Mouse (Mus musculus): ENCODE results near the gene Lrrn1. TPM values are rescaled to one million over a fixed set of nuclear protein-coding genes. Genes with fewer than 3 reads are reported as not detected.

The Lrrn1 gene
- polyA plus RNA-seq, 1 experiment: not detected

DNA sequence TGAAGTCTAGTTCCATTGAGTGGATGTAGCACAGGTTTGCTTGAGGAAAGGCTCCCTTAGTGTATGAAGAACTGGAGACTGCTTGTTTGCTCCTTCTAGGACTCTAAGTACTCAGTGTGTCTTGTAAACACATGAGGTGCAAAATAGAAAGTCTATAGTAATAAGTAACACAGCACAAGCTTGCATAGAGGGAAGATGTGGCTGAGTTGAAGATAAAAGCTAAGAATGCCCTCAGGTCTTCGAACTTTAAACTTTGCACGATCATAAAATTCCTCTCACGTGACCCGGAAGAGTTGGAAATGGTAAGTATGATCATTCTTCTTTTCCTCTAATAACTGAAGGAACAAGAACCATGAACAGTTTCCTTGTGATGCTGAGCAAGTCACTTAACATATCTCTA, 7.1 kb downstream of the Lrrn1 start:
- H3K4me3 ChIP-seq (replicated peaks): no peak overlapping the region
- peaks cover 3% of the 10 kb centered on the region for H3K27me3 ChIP-seq (replicated peaks)
- no peaks in the 10 kb centered on the region for H3K9me3 ChIP-seq
- H3K36me3 ChIP-seq (replicated peaks; ENCODE audit: low read length): no peaks in the 10 kb centered on the region
- TF ChIP-seq FLI1 (IDR thresholded peaks at IDR 0.05; ENCODE audit: low read length): no peak
- TF ChIP-seq GATA1 (IDR thresholded peaks at IDR 0.05; ENCODE audit: borderline replicate concordance, low read length): no peak
- H3K4me1 ChIP-seq: no peaks in the 10 kb centered on the region

DNA sequence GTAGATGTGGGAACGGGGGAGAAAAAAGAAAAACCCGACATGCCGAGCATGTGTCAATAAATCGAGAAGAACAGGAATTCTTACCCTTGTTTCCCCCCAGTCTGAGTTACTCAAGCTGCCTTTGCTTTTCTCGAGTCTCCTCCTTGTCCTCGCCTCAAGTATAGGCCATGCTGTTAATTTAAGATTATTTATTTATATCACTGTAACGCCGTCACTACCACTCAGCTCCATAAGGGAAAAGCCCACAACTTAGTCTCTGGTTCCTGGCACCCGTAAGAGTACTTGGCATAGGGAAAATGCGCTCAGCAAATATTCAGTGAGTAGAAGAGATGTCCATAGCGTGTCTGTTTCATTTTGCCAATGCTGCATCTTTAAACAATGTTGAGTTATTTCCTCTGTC, 11.7 kb downstream of the Lrrn1 start:
- TF ChIP-seq GATA1 (IDR thresholded peaks at IDR 0.05; ENCODE audit: borderline replicate concordance, low read length) (no peak), FLI1 (IDR thresholded peaks at IDR 0.05; ENCODE audit: low read length) (no peak)

DNA sequence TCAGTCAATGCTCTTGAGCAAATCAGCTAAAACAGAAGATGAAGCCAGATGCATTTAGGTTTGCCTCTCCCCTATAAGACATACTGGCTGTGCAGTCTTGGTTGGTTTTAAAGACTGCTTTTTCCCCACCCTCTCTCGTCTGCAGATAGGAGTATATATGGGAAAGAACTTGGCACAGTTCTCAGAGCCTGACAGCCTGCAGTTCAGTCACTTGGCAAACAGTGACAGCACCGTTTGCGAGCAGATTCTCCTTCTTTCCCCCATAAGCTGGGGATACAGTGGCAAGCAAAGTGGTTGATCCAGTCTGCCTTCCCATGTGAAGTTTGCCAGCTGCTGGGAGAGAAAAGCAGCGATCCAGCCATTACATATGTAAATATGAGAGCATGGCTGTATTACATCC, 12.3 kb downstream of the Lrrn1 start:
- Histone ChIP-seq H3K4me1 (no peaks in the 10 kb centered on the region), H3K4me3 (replicated peaks) (no peak overlapping the region), H3K9me3 (peaks cover 16% of the 10 kb centered on the region), H3K36me3 (replicated peaks; ENCODE audit: low read length) (no peaks in the 10 kb centered on the region), H3K27me3 (replicated peaks) (no peaks in the 10 kb centered on the region)
- no peak for TF ChIP-seq FLI1 (IDR thresholded peaks at IDR 0.05; ENCODE audit: low read length)

More for the DNA sequence above, 11.7 kb downstream of the Lrrn1 start:
- Histone ChIP-seq H3K27me3 (replicated peaks) (no peaks in the 10 kb centered on the region), H3K9me3 (peaks cover 16% of the 10 kb centered on the region), H3K4me3 (replicated peaks) (no peak overlapping the region), H3K36me3 (replicated peaks; ENCODE audit: low read length) (no peaks in the 10 kb centered on the region), H3K4me1 (no peaks in the 10 kb centered on the region)

DNA sequence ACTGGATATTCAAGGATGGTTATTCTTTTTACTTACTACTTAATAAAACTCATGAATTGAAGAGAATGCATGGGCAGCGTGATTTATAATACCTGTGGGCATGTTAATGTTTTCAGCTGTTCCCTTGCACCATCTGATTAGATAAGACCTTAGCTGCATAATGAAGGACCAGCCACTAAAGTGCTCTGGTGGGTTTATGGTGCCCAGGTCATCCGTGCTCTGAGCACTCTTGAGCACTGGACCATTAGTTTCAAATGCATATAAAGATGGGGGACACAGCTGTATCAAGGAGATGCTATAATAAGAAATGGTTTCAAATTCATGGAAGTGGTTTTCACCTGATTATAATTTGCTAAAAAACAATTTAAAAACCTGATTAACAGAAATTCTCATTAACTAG, 16.7 kb downstream of the Lrrn1 start:
- no peak overlapping the region for H3K4me3 ChIP-seq (replicated peaks)
- H3K4me1 ChIP-seq: no peaks in the 10 kb centered on the region
- TF ChIP-seq FLI1 (IDR thresholded peaks at IDR 0.05; ENCODE audit: low read length) (no peak), GATA1 (IDR thresholded peaks at IDR 0.05; ENCODE audit: borderline replicate concordance, low read length) (no peak)
- H3K9me3 ChIP-seq: peaks cover 16% of the 10 kb centered on the region
- H3K36me3 ChIP-seq (replicated peaks; ENCODE audit: low read length): no peaks in the 10 kb centered on the region
- no peaks in the 10 kb centered on the region for H3K27me3 ChIP-seq (replicated peaks)

DNA sequence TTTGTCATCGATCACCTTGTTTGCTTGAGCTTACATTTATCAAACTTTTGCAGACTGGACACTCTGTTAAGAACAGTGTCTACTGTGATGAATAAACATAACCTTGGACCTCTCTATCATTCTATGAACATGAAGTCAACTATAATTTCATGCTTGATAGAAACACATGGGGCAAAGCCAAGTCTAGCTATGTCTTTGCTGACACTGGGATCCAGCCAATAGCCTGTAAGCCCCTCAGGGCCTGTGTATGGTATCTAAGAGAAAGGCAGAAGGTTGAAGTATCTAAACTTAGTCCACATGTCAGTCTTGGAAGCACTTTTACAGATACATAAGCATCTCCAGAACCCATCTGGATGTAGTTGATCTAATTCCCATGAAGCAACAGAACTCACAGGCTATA, 22.9 kb downstream of the Lrrn1 start:
- Histone ChIP-seq H3K36me3 (replicated peaks; ENCODE audit: low read length) (no peaks in the 10 kb centered on the region), H3K27me3 (replicated peaks) (no peaks in the 10 kb centered on the region), H3K9me3 (no peaks in the 10 kb centered on the region), H3K4me1 (no peaks in the 10 kb centered on the region), H3K4me3 (replicated peaks) (no peak overlapping the region)
- TF ChIP-seq GATA1 (IDR thresholded peaks at IDR 0.05; ENCODE audit: borderline replicate concordance, low read length) (no peak), FLI1 (IDR thresholded peaks at IDR 0.05; ENCODE audit: low read length) (no peak)

DNA sequence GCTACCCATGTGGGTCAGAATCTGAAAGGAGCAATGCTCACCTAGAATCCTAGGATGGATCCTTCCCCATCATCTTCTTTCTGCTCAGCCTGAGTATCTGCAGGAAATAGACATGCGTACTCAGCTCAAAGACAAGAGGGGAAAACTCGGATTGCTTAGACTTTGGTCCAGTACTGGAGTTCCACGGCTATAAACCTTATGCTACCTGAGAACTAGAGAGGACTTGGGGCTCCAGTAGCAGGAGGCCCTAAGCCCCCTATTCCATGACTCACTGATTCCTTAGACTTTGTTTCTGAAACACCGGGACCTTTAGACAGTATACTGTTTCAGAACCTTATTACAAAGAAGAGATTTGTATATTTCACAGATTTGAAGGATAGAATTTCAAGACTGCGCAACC, 25.8 kb downstream of the Lrrn1 start:
- Histone ChIP-seq H3K36me3 (replicated peaks; ENCODE audit: low read length) (no peaks in the 10 kb centered on the region), H3K27me3 (replicated peaks) (no peaks in the 10 kb centered on the region), H3K9me3 (no peaks in the 10 kb centered on the region), H3K4me1 (no peaks in the 10 kb centered on the region), H3K4me3 (replicated peaks) (no peak overlapping the region)
- TF ChIP-seq GATA1 (IDR thresholded peaks at IDR 0.05; ENCODE audit: borderline replicate concordance, low read length) (no peak), FLI1 (IDR thresholded peaks at IDR 0.05; ENCODE audit: low read length) (no peak)

DNA sequence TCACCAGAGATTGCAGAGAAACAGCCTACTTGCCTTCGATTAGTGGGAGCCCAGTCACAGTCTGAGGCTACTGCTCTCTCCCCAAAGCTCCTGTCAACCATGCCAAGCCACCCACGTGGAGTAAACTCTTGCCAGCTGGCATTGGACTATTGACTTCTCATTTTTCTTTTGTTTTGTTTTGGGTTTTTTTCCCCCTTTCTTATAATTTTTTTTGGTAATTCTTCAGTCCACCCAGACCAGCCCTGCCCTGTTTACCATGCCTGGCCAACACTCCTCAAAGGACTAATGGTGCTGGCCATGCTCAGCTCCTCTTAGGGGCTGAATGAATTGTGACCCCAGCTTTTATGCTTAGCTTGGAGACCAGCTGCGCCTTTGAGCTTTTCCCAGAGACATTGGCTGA, 27.4 kb downstream of the Lrrn1 start:
- TF ChIP-seq GATA1 (IDR thresholded peaks at IDR 0.05; ENCODE audit: borderline replicate concordance, low read length) (no peak), FLI1 (IDR thresholded peaks at IDR 0.05; ENCODE audit: low read length) (no peak)
- Histone ChIP-seq H3K36me3 (replicated peaks; ENCODE audit: low read length) (no peaks in the 10 kb centered on the region), H3K4me1 (no peaks in the 10 kb centered on the region), H3K9me3 (no peaks in the 10 kb centered on the region), H3K4me3 (replicated peaks) (no peak overlapping the region), H3K27me3 (replicated peaks) (no peaks in the 10 kb centered on the region)

DNA sequence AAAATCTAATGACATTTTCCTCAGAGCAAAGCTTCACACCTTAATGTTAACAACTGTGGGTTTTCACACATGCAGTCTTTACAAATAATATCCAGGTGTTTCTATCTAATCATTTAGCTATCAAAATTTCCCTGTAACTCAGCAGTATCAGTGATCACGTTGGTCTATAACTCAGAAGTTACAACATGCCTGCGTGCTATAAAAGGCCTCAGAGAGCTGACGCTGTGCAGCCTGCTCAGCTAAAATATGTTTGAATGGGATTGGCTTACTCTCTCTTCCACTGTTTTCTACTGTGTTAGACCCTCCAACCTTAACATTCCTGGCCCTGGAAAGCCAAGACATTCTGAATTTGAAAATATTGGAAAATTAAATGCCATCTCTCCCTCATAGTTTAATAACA, 28.2 kb downstream of the Lrrn1 start:
- no peak overlapping the region for H3K4me3 ChIP-seq (replicated peaks)
- H3K36me3 ChIP-seq (replicated peaks; ENCODE audit: low read length): no peaks in the 10 kb centered on the region
- TF ChIP-seq FLI1 (IDR thresholded peaks at IDR 0.05; ENCODE audit: low read length) (no peak), GATA1 (IDR thresholded peaks at IDR 0.05; ENCODE audit: borderline replicate concordance, low read length) (no peak)
- no peaks in the 10 kb centered on the region for H3K9me3 ChIP-seq
- no peaks in the 10 kb centered on the region for H3K27me3 ChIP-seq (replicated peaks)
- H3K4me1 ChIP-seq: no peaks in the 10 kb centered on the region

DNA sequence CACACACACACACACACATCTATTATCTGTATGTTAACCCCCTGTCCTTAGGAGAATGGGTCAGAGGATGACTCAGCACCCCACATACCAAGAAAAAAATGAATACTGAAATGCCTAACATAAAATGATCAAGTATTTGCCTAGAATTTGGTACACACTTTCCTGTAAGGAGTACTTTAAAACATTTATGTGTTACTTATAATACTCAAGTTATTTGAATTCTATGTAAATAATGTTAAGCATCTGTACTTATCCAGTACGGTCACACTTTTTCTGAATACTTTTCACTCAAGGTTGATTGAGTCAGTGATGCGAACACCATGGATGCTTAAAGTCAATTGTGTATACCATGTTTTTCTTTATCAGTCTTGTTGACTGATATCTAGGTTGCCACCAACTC, 32.7 kb downstream of the Lrrn1 start:
- no peak for TF ChIP-seq GATA1 (IDR thresholded peaks at IDR 0.05; ENCODE audit: borderline replicate concordance, low read length)
- no peak for TF ChIP-seq FLI1 (IDR thresholded peaks at IDR 0.05; ENCODE audit: low read length)
- Histone ChIP-seq H3K36me3 (replicated peaks; ENCODE audit: low read length) (no peaks in the 10 kb centered on the region), H3K27me3 (replicated peaks) (no peaks in the 10 kb centered on the region), H3K9me3 (peaks cover 4% of the 10 kb centered on the region; the same call in 1 of the 2 replicates), H3K4me3 (replicated peaks) (no peak overlapping the region), H3K4me1 (no peaks in the 10 kb centered on the region)

DNA sequence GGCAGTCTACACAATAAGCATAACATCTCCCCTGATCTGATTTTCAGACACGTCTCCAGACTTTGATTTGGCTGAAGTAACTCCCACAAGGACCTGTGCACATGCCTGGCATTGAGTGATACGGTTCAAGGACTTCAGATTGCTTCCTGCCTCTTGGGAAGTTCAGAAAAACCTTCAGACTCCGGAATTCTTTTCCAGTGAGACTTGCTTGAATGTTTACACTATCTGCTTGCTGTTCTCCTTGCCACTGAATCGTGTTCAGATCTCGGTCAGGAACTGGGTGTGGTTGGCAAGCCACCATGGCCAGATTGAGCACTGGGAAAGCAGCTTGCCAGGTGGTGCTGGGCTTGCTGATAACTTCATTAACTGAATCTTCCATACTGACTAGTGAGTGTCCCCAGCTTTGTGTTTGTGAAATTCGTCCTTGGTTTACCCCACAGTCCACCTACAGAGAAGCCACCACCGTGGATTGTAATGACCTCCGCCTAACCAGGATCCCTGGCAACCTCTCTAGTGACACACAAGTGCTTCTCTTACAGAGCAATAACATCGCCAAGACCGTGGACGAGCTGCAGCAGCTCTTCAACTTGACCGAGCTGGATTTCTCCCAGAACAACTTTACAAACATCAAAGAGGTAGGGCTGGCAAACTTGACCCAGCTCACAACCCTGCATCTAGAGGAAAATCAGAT, 37.5 kb downstream of the Lrrn1 start:
- no peaks in the 10 kb centered on the region for H3K4me1 ChIP-seq
- H3K27me3 ChIP-seq (replicated peaks): no peaks in the 10 kb centered on the region
- peaks cover 23% of the 10 kb centered on the region for H3K9me3 ChIP-seq
- no peaks in the 10 kb centered on the region for H3K36me3 ChIP-seq (replicated peaks; ENCODE audit: low read length)
- no peak overlapping the region for H3K4me3 ChIP-seq (replicated peaks)
- TF ChIP-seq FLI1 (IDR thresholded peaks at IDR 0.05; ENCODE audit: low read length): no peak

DNA sequence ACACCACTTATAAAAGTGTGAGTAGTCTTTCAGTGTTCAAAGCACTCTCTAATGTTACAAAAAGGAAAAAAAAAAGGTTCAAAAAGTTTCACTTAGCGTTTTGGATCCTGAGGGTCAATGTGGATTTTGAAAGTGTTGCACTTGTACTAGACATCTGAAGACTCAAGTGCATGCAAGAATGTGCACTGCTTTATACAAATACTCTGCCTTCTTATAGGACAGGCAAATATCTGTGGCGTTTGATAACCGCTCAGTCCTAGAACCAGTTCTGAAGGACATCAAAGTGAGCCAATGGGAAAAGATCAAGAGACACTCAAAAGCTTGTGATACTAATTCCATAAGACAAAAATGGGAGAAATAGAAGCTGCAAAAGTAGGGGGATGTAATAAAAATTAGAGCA, 45.0 kb downstream of the Lrrn1 start:
- H3K9me3 ChIP-seq: peaks cover 6% of the 10 kb centered on the region
- H3K36me3 ChIP-seq (replicated peaks; ENCODE audit: low read length): no peaks in the 10 kb centered on the region
- H3K27me3 ChIP-seq (replicated peaks): no peaks in the 10 kb centered on the region
- no peak overlapping the region for H3K4me3 ChIP-seq (replicated peaks)
- TF ChIP-seq FLI1 (IDR thresholded peaks at IDR 0.05; ENCODE audit: low read length) (no peak), GATA1 (IDR thresholded peaks at IDR 0.05; ENCODE audit: borderline replicate concordance, low read length) (no peak)
- no peaks in the 10 kb centered on the region for H3K4me1 ChIP-seq

All from megakaryocyte, embryonic 14.5 days (primary cell).